Mouse (Mus musculus) activated CD4-positive, CD25-positive, alpha-beta regulatory T cell, adult 9 weeks (primary cell): ENCODE data around the gene Gm5934. TPM values are rescaled to one million over a fixed set of nuclear protein-coding genes. Genes with fewer than 3 reads are reported as not detected.

Source experiments
- polyA plus RNA-seq: library from polyadenylated mRNA; unstranded; fragments of 100-300 nt; shearing (Covaris generic); gene quantifications from one replicate; pipeline ENCODE4 v1.2.1, GENCODE M21; 2017

Gm5934 gene
- polyA plus RNA-seq = not detected

DNA sequence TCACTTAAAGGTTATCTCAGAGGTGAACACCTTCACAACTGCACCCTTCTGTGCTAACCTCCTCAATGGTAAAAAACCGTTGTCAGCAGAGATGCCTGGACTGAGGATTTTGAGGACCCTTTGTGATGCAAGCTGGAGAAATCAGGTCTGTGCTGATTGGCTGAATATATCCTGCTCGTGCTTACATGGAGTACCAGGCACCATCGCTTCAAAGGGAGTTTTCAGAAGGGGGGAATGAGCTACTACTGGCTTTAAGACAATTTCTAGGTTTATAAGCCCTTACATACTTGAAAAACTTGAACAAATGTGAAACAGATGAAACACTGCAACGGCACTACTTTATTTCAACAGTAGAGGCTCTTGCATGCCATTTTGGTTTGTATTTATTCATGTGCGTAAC is at the start of gene Gm5934:
Gm5934 (minus strand) TSS at position 101 of the 400 bp plus-strand sequence.

Other genes with a start within 250 kb of the Gm5934 start
- not detected for gene Gm4297, start 74.1 kb upstream of the Gm5934 start, polyA plus RNA-seq